In the genomic region with DNA sequence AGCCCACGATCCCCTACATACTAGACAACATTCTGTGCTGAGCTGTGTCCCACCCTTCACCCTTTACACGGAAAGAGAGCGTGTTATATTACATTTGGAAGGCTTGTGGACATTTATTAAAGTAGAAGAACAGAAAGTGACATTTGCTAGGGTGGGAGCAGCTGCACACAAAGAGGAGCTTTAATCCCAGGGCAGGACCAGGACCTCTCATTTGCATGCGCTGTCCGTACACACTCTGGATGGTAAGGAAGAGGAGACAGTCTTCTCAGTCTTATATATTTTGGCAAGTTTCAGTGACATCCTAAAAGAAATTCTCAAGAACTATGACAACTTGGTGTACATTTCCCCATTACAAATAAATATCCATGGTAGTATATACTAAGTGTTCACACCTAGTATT, we compare ENCODE assay signal across 19 mouse cellular contexts.
"Had no signal": no experiment of that assay in that cellular context is flagged by ENCODE, and none has a peak within 500 bp of the region (broad histone marks: within the 10 kb centered on the region; RNA-seq: fewer than 3 reads in every experiment).

No protein-coding gene starts in this region.

- ATAC-seq: liver, postnatal 0 days; lung, postnatal 0 days; midbrain, embryonic 16.5 days had no signal

- H3K4me1 ChIP-seq: liver, embryonic 13.5 days; liver, embryonic 15.5 days; lung, embryonic 15.5 days; stomach, embryonic 15.5 days had no signal

- H3K27me3 ChIP-seq: liver, embryonic 13.5 days; liver, embryonic 15.5 days; lung, embryonic 15.5 days; megakaryocyte, embryonic 14.5 days; neural tube, embryonic 13.5 days; stomach, embryonic 15.5 days had no signal

- H3K9ac ChIP-seq: liver, embryonic 13.5 days; liver, embryonic 15.5 days; liver, postnatal 0 days; lung, embryonic 15.5 days; neural tube, embryonic 13.5 days; stomach, embryonic 15.5 days had no signal

- DNase-seq: liver, embryonic 13.5 days; liver, postnatal 0 days; lung, adult 2 months; lung, postnatal 14 days; lung, postnatal 36 days; midbrain, embryonic 14.5 days; right cerebral cortex, postnatal 14 days; thymus, adult 2 months; thymus, postnatal 25 days; thymus, postnatal 4 days had no signal

- H3K4me3 ChIP-seq: liver, embryonic 13.5 days; liver, embryonic 15.5 days; lung, embryonic 15.5 days; neural tube, embryonic 13.5 days; stomach, embryonic 15.5 days had no signal

- H3K9me3 ChIP-seq: liver, embryonic 13.5 days; liver, embryonic 15.5 days; lung, embryonic 15.5 days; megakaryocyte, embryonic 14.5 days; neural tube, embryonic 13.5 days; stomach, embryonic 15.5 days had no signal

- H3K4me2 ChIP-seq: liver, embryonic 13.5 days; liver, embryonic 15.5 days; lung, embryonic 15.5 days; neural tube, embryonic 13.5 days; stomach, embryonic 15.5 days had no signal

- H3K36me3 ChIP-seq: liver, embryonic 13.5 days; liver, embryonic 15.5 days; lung, embryonic 15.5 days; neural tube, embryonic 13.5 days; stomach, embryonic 15.5 days had no signal

- H3K27ac ChIP-seq: liver, embryonic 13.5 days; liver, embryonic 15.5 days; lung, embryonic 15.5 days; macrophage; stomach, embryonic 15.5 days; stomach, postnatal 0 days had no signal
